Mouse (Mus musculus): ENCODE results near the gene Gm26602. TPM values are rescaled to one million over a fixed set of nuclear protein-coding genes. Genes with fewer than 3 reads are reported as not detected.

Gene Gm26602
- polyA plus RNA-seq, 1 experiment from 2014 or later = 4.1 TPM

GRCm38 (mm10) chr10:79865801-79866295 is 44.8 kb upstream of the Gm26602 start:
- TF ChIP-seq CTCF (IDR thresholded peaks at IDR 0.05; ENCODE audit: low read depth) = peak; percentile 65
- ATAC-seq (ENCODE audit: insufficient read depth) (peak; percentile 12; the same call in 1 of the 2 replicates), DNase-seq (no peak)
- no peak overlapping the region for H3K4me2 ChIP-seq
- H3K36me3 ChIP-seq (ENCODE audit: insufficient read depth) = peaks cover 60% of the 10 kb centered on the region
- H3K27me3 ChIP-seq (ENCODE audit: insufficient read depth, low read length) = no peaks in the 10 kb centered on the region
- no peak overlapping the region for H3K4me3 ChIP-seq (ENCODE audit: low read depth, low read length)
- no peak overlapping the region for H3K27ac ChIP-seq (ENCODE audit: low read depth)
- H3K9ac ChIP-seq = no peak overlapping the region
- no peaks in the 10 kb centered on the region for H3K4me1 ChIP-seq (ENCODE audit: insufficient read depth)
- no peaks in the 10 kb centered on the region for H3K9me3 ChIP-seq (ENCODE audit: low read depth, low read length)
- WGBS = 64% methylated on average over 19 of the region's 19 CpGs

- no peak overlapping the region for H3K4me2 ChIP-seq
- WGBS = 66% methylated on average over 11 of the region's 11 CpGs
These were observed 44.1 kb upstream of the Gm26602 start for GRCm38 (mm10) chr10:79866601-79867000.

GRCm38 (mm10) chr10:79871845-79872244 is 38.8 kb upstream of the Gm26602 start:
- Histone ChIP-seq H3K27me3 (ENCODE audit: insufficient read depth, low read length) (no peaks in the 10 kb centered on the region), H3K9me3 (ENCODE audit: low read depth, low read length) (no peaks in the 10 kb centered on the region), H3K36me3 (ENCODE audit: insufficient read depth) (0 out of 2 replicates have a peak, but pooled peaks cover under 1% of the 10 kb centered on the region), H3K27ac (ENCODE audit: low read depth) (no peak overlapping the region), H3K9ac (no peak overlapping the region), H3K4me1 (ENCODE audit: insufficient read depth) (no peaks in the 10 kb centered on the region; the same call in 1 of the 2 replicates), H3K4me2 (no peak overlapping the region), H3K4me3 (ENCODE audit: low read depth, low read length) (no peak overlapping the region)
- ATAC-seq (ENCODE audit: insufficient read depth) (no peak), DNase-seq (no peak)
- 87% methylated on average over 8 of the region's 8 CpGs for WGBS
- no peak for TF ChIP-seq CTCF (IDR thresholded peaks at IDR 0.05; ENCODE audit: low read depth)

More at GRCm38 (mm10) chr10:79866601-79867000, 44.1 kb upstream of the Gm26602 start:
- H3K9ac ChIP-seq = no peak overlapping the region
- no peak for TF ChIP-seq CTCF (IDR thresholded peaks at IDR 0.05; ENCODE audit: low read depth)
- DNase-seq = no peak
- H3K4me1 ChIP-seq (ENCODE audit: insufficient read depth) = no peaks in the 10 kb centered on the region
- no peaks in the 10 kb centered on the region for H3K9me3 ChIP-seq (ENCODE audit: low read depth, low read length)
- no peak overlapping the region for H3K27ac ChIP-seq (ENCODE audit: low read depth)
- H3K36me3 ChIP-seq (ENCODE audit: insufficient read depth) = peaks cover 53% of the 10 kb centered on the region
- no peak for ATAC-seq (ENCODE audit: insufficient read depth)
- no peaks in the 10 kb centered on the region for H3K27me3 ChIP-seq (ENCODE audit: insufficient read depth, low read length)
- no peak overlapping the region for H3K4me3 ChIP-seq (ENCODE audit: low read depth, low read length)

GRCm38 (mm10) chr10:79872862-79873261 is 37.8 kb upstream of the Gm26602 start:
- no peaks in the 10 kb centered on the region; the same call in 1 of the 2 replicates for H3K4me1 ChIP-seq (ENCODE audit: insufficient read depth)
- peak overlapping the region; percentile 72; the same call in 1 of the 2 replicates for H3K4me3 ChIP-seq (ENCODE audit: low read depth, low read length)
- H3K36me3 ChIP-seq (ENCODE audit: insufficient read depth) = no peaks in the 10 kb centered on the region
- no peak overlapping the region for H3K27ac ChIP-seq (ENCODE audit: low read depth)
- ATAC-seq (ENCODE audit: insufficient read depth) (no peak), DNase-seq (no peak)
- peak overlapping the region; percentile 79; the same call in 1 of the 2 replicates for H3K9ac ChIP-seq
- no peaks in the 10 kb centered on the region for H3K27me3 ChIP-seq (ENCODE audit: insufficient read depth, low read length)
- H3K4me2 ChIP-seq = peak overlapping the region; percentile 97
- 46% methylated on average over 3 of the region's 3 CpGs for WGBS
- TF ChIP-seq CTCF (IDR thresholded peaks at IDR 0.05; ENCODE audit: low read depth) = no peak
- H3K9me3 ChIP-seq (ENCODE audit: low read depth, low read length) = no peaks in the 10 kb centered on the region

- Histone ChIP-seq H3K9me3 (ENCODE audit: low read depth, low read length) (no peaks in the 10 kb centered on the region), H3K27me3 (ENCODE audit: insufficient read depth, low read length) (no peaks in the 10 kb centered on the region), H3K4me3 (ENCODE audit: low read depth, low read length) (peak overlapping the region; percentile 72), H3K4me1 (ENCODE audit: insufficient read depth) (no peaks in the 10 kb centered on the region; the same call in 1 of the 2 replicates), H3K36me3 (ENCODE audit: insufficient read depth) (no peaks in the 10 kb centered on the region), H3K4me2 (peak overlapping the region; percentile 97), H3K27ac (ENCODE audit: low read depth) (no peak overlapping the region; the same call in 1 of the 2 replicates), H3K9ac (peak overlapping the region; percentile 79)
- ATAC-seq (ENCODE audit: insufficient read depth) (no peak), DNase-seq (no peak)
- WGBS = 7% methylated on average over 6 of the region's 6 CpGs
- TF ChIP-seq CTCF (IDR thresholded peaks at IDR 0.05; ENCODE audit: low read depth) = no peak
These were observed 37.3 kb upstream of the Gm26602 start for GRCm38 (mm10) chr10:79873313-79873712.

DNA sequence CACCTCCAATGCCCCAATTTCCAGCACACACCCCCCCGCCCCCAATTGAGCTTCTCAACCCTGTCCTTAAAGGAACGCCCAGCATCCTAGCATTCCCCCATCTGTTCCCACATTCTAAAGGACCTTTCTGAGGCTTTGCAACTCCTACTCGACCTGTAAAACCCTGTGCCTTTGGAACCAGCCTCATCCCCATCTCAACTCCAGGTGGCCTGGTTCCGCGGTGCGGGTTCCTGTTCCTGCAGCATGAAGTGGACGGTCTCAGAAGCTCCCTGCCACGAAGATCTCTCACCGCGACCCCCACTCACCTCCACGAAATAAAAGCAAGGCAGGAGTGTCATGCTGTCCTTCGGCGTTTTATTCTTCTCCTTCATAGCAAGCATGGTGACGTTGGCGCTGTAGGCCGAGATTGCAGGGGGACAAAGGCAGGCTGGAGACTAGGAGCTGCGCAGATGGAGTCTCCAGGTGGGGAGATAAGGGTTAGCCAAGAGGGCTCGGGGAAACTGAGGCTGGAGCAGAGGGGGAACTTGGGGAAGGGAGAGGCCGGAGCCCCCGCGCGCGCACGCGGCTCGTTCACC is 36.9 kb upstream of the Gm26602 start:
- 1% methylated on average over 26 of the region's 26 CpGs for WGBS
- peak overlapping the region; percentile 37; the same call in 1 of the 2 replicates for H3K27ac ChIP-seq (ENCODE audit: low read depth)
- no peaks in the 10 kb centered on the region for H3K27me3 ChIP-seq (ENCODE audit: insufficient read depth, low read length)
- TF ChIP-seq CTCF (IDR thresholded peaks at IDR 0.05; ENCODE audit: low read depth) = no peak
- H3K4me1 ChIP-seq (ENCODE audit: insufficient read depth) = no peaks in the 10 kb centered on the region; the same call in 1 of the 2 replicates
- H3K9me3 ChIP-seq (ENCODE audit: low read depth, low read length) = no peaks in the 10 kb centered on the region
- DNase-seq (peak; percentile 36), ATAC-seq (ENCODE audit: insufficient read depth) (no peak; the same call in 1 of the 2 replicates)
- H3K4me3 ChIP-seq (ENCODE audit: low read depth, low read length) = peak overlapping the region; percentile 72
- H3K36me3 ChIP-seq (ENCODE audit: insufficient read depth) = no peaks in the 10 kb centered on the region
- peak overlapping the region; percentile 97 for H3K4me2 ChIP-seq
- H3K9ac ChIP-seq = peak overlapping the region; percentile 79

- Histone ChIP-seq H3K9ac (peak within 1 kb of the TSS; percentile 79), H3K27me3 (ENCODE audit: insufficient read depth, low read length) (no peaks in the 10 kb centered on the region), H3K4me3 (ENCODE audit: low read depth, low read length) (peak within 1 kb of the TSS; percentile 72), H3K9me3 (ENCODE audit: low read depth, low read length) (no peaks in the 10 kb centered on the region), H3K36me3 (ENCODE audit: insufficient read depth) (no peaks in the 10 kb centered on the region), H3K27ac (ENCODE audit: low read depth) (peak within 1 kb of the TSS; percentile 37; the same call in 1 of the 2 replicates), H3K4me2 (peak within 1 kb of the TSS; percentile 97), H3K4me1 (ENCODE audit: insufficient read depth) (no peaks in the 10 kb centered on the region; the same call in 1 of the 2 replicates)
- no peak for TF ChIP-seq CTCF (IDR thresholded peaks at IDR 0.05; ENCODE audit: low read depth)
- DNase-seq = peak; percentile 74
- ATAC-seq (ENCODE audit: insufficient read depth) = peak; percentile 88
- whole genome bisulfite sequencing = 1% methylated on average over 53 of the region's 57 CpGs
These were observed 36.3 kb upstream of the Gm26602 start, which contains the start of the genes Prtn3 and Plppr3 for GRCm38 (mm10) chr10:79874290-79874862. Prtn3 (plus strand) TSS chr10:79874476. Plppr3 (minus strand) TSS chr10:79874634.
